Mouse (Mus musculus): ENCODE results near the gene Ehbp1.

Ehbp1 gene

GRCm38 (mm10) chr11:21998141-21999047 lies 343.7 kb downstream of the Ehbp1 start:
- DNase-seq: no peak

DNA sequence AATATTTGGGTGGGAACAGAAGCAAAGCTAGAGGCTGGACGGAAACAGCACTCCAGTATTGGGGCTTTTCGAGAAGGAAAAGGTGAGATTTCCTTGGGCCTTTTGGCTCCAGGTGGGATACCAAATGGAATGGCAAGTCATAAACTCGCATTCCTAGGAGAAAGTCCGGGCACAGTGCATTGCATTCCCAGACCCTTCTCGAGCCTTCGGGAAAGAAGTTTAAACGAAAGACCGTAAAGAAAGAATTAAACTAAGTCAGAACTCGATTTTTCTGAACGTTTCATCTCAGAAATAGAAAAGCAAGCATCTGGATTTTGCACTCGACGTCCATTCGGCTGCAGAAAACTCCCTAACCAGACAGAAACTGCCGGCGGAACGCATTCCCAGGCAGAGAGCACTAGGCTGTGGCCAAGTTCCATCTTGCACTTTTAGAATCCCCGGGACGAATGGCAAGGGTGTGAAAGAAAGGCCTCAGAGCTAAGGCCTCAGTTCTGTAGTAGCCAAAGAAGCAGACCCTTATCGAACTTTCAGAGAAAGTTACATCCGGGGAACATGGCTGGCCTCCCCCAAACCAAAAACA lies 344.4 kb downstream of the Ehbp1 start:
- no peak for DNase-seq

- DNase-seq: no peak
Observed at GRCm38 (mm10) chr11:21996661-21997560, 345.2 kb downstream of the Ehbp1 start.

- DNase-seq: no peak
Observed at GRCm38 (mm10) chr11:21996325-21996647, 345.8 kb downstream of the Ehbp1 start.

- no peak for DNase-seq
Observed at GRCm38 (mm10) chr11:21995534-21996324, 346.4 kb downstream of the Ehbp1 start.

- DNase-seq: no peak
Observed at GRCm38 (mm10) chr11:21994377-21995370, 347.4 kb downstream of the Ehbp1 start.

DNA sequence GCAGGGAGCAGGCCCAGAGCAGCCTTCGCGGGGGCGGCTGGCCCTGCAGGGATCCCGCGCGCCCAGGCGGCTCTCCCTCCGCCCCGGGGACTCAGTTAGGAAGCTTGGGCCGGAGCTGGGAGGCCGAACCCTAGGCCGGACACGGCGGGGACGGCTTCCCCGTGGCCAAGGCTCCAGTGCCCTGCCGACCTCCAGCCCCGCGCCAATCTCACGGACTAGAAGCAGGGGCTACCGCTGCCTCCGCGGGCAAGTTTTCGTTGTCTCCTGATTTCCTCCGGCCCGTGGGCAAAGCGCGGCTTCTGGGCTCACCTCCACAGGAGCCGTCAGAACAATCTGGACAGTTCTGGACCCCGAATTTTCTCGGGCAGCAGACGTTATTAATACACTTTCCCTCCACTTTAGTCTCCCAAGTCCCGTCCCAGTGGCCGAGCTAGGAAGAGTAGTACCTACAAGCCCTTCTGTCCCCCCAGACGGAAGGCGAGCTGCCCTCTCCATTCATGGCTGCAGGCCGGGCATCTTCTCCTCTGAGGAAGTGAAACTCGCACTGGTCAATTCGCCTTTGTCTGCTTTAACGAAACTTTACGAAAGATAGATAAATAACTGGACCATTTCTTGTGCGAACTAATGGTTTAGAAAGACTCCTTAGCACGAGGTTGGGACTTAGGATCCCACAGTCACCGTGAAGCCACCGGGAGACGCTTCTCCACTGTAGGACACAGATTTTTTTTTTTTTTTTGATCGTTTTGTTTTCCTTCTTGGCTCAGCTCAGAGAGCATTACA lies 348.3 kb downstream of the Ehbp1 start:
- no peak for DNase-seq

DNA sequence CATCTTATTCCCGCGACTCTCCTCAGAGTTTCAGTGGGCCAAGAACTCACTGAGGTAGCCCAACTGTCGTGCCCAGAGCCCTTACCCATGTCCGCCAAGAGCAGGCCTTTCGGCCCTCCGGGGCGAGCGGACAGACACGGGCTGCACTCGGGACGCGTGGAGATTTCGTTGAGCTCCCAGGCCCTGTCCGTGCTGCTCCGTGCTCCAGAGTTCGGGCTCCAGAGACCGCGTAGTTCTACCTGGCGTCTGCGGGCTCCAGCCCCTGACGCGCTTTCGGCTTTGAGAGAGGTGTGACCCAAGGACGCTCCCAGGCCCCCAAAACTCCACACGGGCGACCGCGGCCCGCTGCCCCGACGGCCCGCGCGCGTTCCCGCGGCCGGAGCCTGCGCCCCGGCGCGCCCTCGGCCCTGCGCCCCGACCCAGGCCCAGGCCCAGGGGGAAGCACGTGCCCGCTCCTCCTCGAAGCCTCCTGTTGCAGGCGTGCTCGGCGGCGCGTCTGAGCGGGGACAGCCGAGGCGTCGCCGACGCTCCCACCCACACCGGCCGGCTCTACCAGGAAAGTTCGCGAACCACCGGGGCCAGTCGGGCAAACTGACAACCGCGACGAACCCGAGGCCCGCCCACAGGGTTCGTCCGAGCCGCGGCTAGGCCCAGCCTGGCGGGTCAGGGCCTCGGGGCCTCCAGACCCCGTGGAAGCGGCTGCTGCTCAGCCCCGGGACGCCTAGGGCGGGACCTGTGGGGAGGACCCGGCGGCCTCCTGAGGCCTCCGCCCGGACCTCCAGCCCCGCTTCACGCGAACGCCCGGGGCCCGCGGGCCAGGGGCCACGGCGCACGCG lies 349.1 kb downstream of the Ehbp1 start:
- no peak for DNase-seq

GRCm38 (mm10) chr11:21988398-21988946 lies 353.6 kb downstream of the Ehbp1 start:
- no peak for DNase-seq

DNA sequence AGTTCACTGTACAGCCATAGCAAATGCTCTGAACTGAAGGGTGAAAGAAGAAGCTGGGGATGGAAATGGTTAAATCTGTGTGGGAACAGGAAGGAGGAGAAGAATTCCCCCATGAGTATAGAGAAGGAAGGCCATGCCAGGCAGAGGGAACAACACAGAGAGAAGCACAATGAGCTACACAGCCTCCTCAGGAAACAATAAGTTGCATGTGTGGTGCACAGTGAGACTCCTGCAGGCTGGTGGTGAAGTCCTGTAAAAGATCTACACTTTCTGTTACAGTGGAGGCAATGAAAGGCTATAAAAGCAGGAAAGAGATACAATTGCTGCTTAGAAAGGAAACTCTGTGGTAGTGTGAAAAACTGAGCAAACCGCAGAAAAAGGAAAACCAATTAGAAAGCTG lies 357.0 kb downstream of the Ehbp1 start:
- DNase-seq: no peak

DNA sequence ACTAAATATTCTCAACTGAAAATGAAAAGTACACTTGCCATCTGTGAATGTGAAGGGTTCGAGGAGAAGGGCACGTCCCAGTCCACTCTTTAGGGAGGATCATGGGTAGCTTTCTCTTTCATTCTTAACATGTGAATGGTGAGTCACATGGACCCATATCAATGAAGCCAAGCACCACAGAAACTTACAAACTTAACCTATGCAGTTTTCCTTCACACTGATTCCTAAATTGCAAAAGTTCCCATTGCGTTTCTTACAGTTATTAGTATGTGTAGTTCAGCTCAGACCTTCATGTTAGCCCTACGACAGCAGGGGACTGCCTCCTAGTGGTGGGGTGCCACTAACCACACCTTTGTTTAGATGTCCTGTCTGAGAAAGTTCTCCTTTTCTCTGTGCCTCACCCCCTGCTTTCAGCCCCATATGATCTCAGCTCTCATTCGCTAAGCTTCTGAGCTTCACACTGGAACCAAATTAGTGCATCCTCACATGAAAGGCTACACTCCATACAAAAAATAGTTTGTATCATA lies 368.0 kb downstream of the Ehbp1 start:
- no peak for DNase-seq

DNA sequence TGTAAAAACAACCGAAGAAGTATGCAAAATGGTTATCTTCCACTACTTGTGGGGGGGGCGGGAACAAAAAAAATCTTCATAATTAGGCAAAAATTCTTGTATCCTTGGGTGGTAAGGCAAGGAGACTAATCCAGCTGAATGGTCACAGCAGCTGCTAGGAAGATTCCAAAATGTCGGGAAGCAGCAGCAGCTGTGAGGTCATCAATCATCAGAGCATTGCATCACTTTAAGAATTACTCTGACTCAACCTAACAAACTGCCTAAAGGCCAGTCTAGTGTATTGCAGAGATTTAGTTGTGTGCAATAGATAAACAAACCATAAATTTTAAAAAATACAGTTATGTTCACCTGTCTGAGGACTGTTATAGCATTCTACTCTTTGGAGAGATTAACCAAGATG lies 368.5 kb downstream of the Ehbp1 start:
- DNase-seq: no peak

- DNase-seq: no peak
Observed at GRCm38 (mm10) chr11:21968922-21969321, 373.2 kb downstream of the Ehbp1 start.

All from cerebellum, adult 11 months (tissue).